Mouse (Mus musculus) urinary bladder, adult 2 months (tissue): ENCODE results near the gene Hal. TPM values are rescaled to one million over a fixed set of nuclear protein-coding genes. Genes with fewer than 3 reads are reported as not detected.

ENCODE experiments used
- DNase-seq: peaks from one replicate; pipeline ENCODE4 v3.0.0; 2022; ENCODE audit warnings: low spot score
- polyA plus RNA-seq: library from polyadenylated mRNA; depleted of rRNA; stranded (reverse); fragments of >200 nt; gene quantifications from 2 replicates; pipeline ENCODE4 v1.2.3, GENCODE M21; 2012; rRNA removed

The Hal gene
- polyA plus RNA-seq, result 0.08 and 0.10 TPM in 2 replicates

GRCm38 (mm10) chr10:93488066-93488827, at the start of gene Hal:
TSS of gene Hal (plus strand) at chr10:93488768.
- DNase-seq, result no peak

DNA sequence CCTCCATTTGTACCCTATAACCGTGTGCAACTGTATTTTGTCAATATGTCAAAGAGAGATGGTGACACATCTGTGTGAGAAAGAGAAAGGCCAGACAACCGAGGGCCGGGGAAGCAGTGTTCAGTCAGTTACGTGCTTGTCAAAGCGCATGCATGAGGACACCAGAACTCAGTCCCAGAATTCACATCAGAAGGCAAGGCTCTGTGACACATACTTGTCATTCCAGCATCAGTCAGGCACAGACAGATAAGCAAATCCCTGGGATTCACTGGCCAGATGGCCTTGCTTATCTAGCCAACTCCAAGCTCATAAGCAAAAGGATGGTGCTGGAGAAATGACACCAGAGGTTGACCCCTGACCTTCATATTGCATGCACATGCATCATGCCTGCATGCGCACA, 47.1 kb upstream of the Hal start:
- DNase-seq, result no peak

GRCm38 (mm10) chr10:93442183-93442582, 46.4 kb upstream of the Hal start:
- no peak for DNase-seq

DNA sequence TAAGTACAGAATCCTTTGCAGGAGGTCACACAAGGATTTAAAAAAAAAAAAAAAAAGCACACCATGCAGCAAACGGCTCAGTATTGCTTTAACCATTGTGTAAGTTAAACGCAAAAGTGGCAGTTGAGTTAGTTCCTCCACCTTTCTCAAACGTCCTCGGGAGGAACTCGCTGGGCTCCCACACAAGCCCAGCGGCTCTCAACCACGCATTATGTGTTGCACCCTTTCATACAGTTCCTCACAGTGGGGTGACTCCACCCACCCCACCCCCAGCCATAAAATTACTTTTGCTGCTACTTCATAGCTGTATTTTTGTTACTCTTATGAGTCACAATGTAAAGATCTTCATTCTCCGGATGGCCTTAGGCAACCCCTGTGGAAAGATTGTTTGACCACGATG, 44.2 kb upstream of the Hal start:
- DNase-seq, result no peak

DNA sequence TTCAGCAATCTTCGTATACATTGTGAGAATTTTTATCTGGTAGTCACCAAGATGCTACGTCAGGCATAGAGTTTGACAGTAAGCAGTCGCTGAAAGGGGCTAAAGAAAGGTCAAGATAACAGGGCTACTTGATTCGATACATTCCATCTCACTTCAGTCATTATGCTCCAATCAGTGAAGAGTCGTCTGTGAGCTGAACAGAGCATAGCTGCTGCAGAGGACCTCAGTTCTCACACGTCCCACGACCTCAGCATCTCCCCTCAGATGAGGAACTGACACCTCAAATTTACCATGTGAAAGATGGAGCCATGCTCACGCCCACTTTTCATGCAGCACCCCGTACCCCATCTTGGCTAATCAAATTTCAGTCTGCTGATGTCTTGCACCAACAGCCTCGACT, 41.2 kb upstream of the Hal start:
- no peak for DNase-seq

GRCm38 (mm10) chr10:93454652-93455014, 33.9 kb upstream of the Hal start:
- DNase-seq, result no peak

DNA sequence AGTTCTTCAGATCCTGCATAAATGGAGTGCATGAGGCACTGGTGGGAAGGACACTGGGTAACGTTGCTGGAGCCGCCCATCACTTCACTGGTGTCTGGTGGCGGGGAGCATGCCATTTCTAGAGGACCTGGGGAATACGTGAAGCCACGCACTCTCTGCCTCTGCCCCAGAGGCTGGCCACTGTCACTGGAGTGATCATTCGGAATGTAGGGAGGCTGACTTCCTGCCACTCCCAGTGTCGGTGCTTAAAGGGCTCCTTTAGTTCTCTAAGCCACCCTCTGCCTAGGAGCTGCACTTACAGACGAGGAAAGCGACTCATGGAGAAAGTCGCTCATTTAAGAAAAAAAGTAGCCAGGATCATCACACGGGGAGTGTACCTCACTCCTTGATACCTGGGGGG, 28.5 kb upstream of the Hal start:
- no peak for DNase-seq

GRCm38 (mm10) chr10:93462692-93463382, 25.7 kb upstream of the Hal start:
- no peak for DNase-seq

GRCm38 (mm10) chr10:93463611-93464010, 25.0 kb upstream of the Hal start:
- no peak for DNase-seq

GRCm38 (mm10) chr10:93467259-93467658, 21.3 kb upstream of the Hal start:
- DNase-seq, result no peak

- no peak for DNase-seq
Measured at GRCm38 (mm10) chr10:93467791-93468190, 20.8 kb upstream of the Hal start.

- DNase-seq, result peak; percentile 56
Measured at GRCm38 (mm10) chr10:93471415-93471814, 17.2 kb upstream of the Hal start.

DNA sequence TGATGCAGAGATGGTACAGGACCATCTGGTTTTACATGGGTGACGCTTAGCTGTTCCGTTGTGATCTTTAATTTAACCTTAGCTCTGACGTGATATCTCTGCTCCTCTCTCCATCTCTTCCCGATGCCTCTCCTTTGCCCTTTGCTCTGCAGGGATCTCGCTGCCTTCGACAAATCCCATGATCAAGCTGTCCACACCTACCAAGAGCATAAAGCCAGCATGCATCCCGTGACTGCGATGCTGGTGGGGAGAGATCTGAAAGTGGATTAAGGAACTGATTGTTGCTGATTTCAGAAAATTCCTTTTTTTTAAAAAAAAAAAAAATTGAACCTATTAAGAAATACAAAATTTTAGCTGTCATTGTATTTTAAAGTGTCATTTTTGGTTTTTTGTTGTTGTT, 4.1 kb upstream of the Hal start:
- no peak for DNase-seq

GRCm38 (mm10) chr10:93485055-93485691, 3.4 kb upstream of the Hal start:
- DNase-seq, result peak; percentile 54

- DNase-seq, result no peak
Measured at GRCm38 (mm10) chr10:93486622-93487021, 1.9 kb upstream of the Hal start.

GRCm38 (mm10) chr10:93488828-93489226, 259 bp downstream of the Hal start:
- no peak for DNase-seq

GRCm38 (mm10) chr10:93490451-93490850, 1.9 kb downstream of the Hal start:
- no peak for DNase-seq

GRCm38 (mm10) chr10:93500864-93501263, 12.3 kb downstream of the Hal start:
- DNase-seq, result no peak

GRCm38 (mm10) chr10:93501346-93501745, 12.8 kb downstream of the Hal start:
- no peak for DNase-seq

DNA sequence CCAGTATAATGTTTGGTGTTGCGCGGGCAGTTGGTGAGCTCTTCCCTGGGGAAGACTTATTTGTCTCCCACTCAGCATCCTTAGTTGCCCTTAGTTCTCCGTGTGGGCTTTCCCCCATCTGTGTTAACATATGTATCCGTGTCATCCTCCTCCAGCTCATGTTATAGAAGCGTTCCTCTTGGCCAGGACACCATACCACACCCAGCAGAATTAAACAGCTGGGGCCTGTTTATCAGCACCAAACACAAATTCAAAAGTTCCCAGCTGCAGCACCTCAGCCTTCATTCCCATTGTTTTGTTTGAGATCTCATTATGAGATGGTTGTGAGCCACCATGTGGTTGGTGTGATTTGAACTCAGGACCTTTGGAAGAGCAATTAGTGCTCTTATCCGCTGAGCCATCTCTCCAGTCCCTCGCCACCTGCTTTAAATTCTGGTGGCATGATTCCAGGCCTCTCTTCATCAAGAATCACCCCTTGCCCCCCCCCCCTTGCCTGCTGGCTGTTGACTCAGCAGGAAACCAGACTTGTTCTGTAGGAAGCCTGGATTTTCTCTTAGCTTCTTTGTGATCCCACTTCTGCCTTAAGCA, 19.9 kb downstream of the Hal start:
- no peak for DNase-seq

GRCm38 (mm10) chr10:93509532-93510153, 21.1 kb downstream of the Hal start:
- no peak for DNase-seq

DNA sequence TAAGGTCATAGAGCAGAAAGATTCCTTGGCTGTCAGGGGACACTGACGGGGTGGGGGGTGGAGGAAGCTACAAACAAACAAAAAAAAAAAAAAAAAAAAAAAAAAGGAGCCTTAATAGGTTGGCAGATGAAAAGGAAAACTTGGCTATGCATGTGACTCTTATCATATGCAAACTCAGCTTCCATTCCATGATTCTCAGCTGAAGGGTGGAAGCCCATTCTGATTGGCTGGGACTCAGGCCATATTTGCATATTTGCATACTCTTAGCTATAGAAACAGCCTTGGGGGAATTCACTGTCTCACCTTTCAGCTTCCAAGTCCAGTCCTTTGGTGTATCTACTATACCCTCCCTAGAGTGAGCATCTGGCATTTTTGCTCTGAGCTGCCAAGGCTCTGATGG, 26.9 kb downstream of the Hal start:
- no peak for DNase-seq
